Mouse (Mus musculus): ENCODE data around the gene Cpm. TPM values are rescaled to one million over a fixed set of nuclear protein-coding genes. Genes with fewer than 3 reads are reported as not detected.

Gene Cpm
- polyA plus RNA-seq, 1 experiment, result 6.6 TPM

DNA sequence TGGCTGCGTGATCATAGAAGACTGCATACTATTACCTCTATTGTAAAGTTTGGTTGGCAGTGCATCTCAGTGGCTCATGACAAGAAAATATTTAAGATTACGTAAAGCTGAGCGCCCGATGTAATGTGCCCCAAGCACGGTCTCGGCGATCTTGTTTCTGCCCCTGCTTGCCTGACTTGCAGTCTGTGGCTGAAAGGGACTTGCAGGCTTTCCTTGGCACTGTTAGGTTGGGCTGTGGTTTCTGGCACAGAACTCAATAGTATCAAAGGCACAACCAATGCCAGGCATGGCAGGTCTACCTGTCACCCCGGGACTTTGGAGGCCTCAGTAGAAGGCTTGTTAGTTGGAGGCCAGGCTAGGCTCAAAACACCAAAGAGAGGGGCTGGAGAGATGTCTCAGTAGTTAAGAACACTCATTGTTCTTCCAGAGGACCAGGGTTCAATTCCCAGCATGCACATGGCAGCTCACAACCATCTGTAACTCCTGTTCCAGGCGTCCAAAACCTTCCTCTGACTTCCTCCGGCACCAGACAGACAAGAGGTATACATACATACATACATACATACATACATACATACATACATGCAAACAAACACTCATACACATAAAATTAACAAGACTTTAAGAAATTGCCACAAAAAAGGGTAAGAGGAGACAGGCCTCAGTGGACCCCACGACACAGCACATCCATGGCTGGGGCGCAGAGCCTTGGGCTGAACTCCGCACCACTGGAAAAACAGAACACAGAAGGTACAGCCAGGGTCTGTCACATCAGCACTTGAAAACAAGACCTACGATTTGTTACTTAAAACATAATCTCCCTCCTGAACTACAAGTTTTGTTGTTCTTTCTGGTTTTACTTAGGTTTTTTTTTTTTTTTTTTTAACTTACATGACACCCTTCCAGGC lies 29.5 kb downstream of the Cpm start:
- no peak overlapping the region for H3K27ac ChIP-seq (ENCODE audit: insufficient read depth, low read length)
- no peak overlapping the region for H3K4me3 ChIP-seq (ENCODE audit: insufficient read depth, low read length)
- TF ChIP-seq CTCF (IDR thresholded peaks at IDR 0.05; ENCODE audit: extremely low read depth, insufficient read depth, low read length) (no peak), POLR2A (IDR thresholded peaks at IDR 0.05; ENCODE audit: extremely low read depth, insufficient read depth, low read length) (no peak)
- H3K4me1 ChIP-seq (ENCODE audit: control insufficient read depth, insufficient read depth, low read length), result no peaks in the 10 kb centered on the region

DNA sequence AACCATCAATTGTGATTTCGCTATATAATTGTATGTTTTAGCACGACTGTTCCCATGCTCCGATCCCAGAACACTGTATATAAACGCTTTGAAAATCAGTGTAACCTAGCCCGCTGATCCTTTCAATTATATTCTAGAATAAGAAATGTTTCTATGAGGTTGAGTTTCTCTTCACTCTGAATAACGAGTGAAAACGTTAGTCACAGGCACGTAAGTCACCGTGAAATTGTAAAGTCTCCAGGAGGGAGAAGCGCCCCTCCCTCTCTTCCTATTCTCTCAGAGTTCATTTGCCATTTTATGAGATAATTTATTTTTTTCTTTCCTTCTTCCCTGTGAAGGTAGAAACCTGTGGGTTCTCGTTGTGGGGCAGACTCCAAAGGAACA lies 30.1 kb downstream of the Cpm start:
- no peaks in the 10 kb centered on the region for H3K4me1 ChIP-seq (ENCODE audit: control insufficient read depth, insufficient read depth, low read length)

DNA sequence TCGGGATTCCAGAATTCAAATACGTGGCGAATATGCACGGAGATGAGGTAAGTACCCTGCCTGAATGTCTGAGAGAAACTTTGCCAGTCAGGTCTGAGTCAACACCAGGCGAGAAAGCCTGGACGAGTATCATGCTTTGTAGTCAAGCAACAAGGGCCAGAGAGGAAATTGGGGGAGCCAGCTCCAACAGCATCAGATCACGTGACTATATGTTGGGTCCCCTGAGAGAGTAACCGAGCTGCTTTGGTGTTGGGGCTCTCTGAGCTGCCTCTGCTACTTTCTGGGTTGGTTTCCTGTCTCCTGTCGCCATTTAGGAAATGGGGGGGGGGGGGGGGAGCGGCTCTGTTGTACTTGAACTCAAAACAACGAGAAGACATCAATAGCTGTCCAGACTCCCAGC lies 30.5 kb downstream of the Cpm start:
- Histone ChIP-seq H3K27ac (ENCODE audit: insufficient read depth, low read length) (no peak overlapping the region), H3K4me3 (ENCODE audit: insufficient read depth, low read length) (no peak overlapping the region), H3K4me1 (ENCODE audit: control insufficient read depth, insufficient read depth, low read length) (no peaks in the 10 kb centered on the region)
- TF ChIP-seq CTCF (IDR thresholded peaks at IDR 0.05; ENCODE audit: extremely low read depth, insufficient read depth, low read length), result no peak
- TF ChIP-seq POLR2A (IDR thresholded peaks at IDR 0.05; ENCODE audit: extremely low read depth, insufficient read depth, low read length), result no peak

More for the DNA sequence above, 30.1 kb downstream of the Cpm start:
- Histone ChIP-seq H3K4me3 (ENCODE audit: insufficient read depth, low read length) (no peak overlapping the region), H3K27ac (ENCODE audit: insufficient read depth, low read length) (no peak overlapping the region)
- no peak for TF ChIP-seq POLR2A (IDR thresholded peaks at IDR 0.05; ENCODE audit: extremely low read depth, insufficient read depth, low read length)
- no peak for TF ChIP-seq CTCF (IDR thresholded peaks at IDR 0.05; ENCODE audit: extremely low read depth, insufficient read depth, low read length)

DNA sequence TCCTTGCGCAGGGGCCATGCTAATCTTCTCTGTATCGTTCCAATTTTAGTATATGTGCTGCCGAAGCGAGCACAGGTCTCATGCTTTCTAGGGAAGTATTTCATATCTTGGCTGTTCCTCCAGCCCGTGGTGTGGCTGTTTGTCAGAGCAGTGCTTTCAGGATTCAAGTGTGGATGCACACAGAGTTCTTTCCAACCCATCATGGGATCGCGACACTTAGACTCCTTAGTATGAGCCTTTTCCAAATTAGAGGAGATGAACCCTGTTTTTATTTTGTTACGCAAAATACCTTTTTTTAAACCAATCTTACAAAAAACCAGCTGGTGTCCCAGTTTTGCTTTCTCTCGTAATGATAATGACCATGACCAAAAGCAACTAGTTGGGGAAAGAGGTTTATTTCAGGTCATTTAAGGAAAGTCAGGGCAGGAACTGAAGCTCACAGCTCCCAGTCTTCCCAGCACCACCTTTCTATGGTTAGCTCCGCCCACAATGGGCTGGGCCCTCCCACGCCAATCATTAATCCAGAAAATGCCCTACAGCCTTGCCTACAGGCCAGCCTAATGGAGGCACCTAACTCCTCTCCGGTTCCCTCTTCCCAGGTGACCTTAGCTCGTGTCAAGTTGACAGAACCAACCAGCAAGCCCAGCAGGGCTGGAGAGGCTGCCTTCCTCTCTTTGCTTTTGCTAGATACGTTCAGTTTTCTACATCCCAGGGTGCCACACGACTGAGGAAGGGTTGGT lies 33.2 kb downstream of the Cpm start:
- H3K4me3 ChIP-seq (ENCODE audit: insufficient read depth, low read length), result no peak overlapping the region

DNA sequence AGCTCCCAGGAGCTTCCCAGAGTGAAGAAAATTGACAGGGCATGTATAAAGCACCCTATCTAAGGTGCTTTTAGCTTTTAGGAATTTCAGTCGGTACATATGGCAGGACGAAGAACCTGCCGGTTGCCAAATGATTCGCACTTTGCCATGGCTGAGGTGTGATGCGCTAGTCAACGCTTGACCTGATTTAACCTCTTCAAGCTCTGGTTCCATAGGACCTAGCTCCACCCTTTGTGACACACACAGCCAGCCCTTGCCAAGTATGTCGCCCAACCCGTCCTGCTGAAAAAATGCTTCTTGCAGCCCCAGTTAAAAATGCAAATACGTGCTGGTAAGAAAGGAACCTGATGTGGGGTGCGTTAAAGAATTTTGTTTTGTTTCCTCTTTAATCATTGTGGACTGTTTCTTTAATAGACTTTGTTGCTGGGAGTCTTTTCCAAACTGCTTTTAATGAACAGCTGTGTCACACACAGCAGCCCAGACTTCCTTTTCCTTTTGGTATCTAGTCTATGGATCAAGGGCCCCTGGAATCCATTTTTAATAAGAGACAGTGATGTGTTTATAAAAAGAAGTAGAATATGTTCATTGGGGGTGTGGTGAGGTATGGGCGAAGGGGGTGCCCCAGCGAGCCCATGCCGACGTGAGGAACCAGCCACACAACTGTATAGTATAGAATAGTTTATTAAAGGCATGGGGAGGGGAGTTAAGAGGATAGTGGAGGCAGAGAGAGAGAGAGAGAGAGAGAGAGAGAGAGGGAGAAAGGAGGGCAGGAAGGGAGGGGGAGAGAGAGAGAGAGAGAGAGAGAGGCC lies 34.0 kb downstream of the Cpm start:
- TF ChIP-seq POLR2A (IDR thresholded peaks at IDR 0.05; ENCODE audit: extremely low read depth, insufficient read depth, low read length), result no peak
- no peak for TF ChIP-seq CTCF (IDR thresholded peaks at IDR 0.05; ENCODE audit: extremely low read depth, insufficient read depth, low read length)
- Histone ChIP-seq H3K27ac (ENCODE audit: insufficient read depth, low read length) (no peak overlapping the region), H3K4me3 (ENCODE audit: insufficient read depth, low read length) (no peak overlapping the region), H3K4me1 (ENCODE audit: control insufficient read depth, insufficient read depth, low read length) (no peaks in the 10 kb centered on the region)

More for the DNA sequence above, 33.2 kb downstream of the Cpm start:
- TF ChIP-seq CTCF (IDR thresholded peaks at IDR 0.05; ENCODE audit: extremely low read depth, insufficient read depth, low read length) (no peak), POLR2A (IDR thresholded peaks at IDR 0.05; ENCODE audit: extremely low read depth, insufficient read depth, low read length) (no peak)
- no peaks in the 10 kb centered on the region for H3K4me1 ChIP-seq (ENCODE audit: control insufficient read depth, insufficient read depth, low read length)
- H3K27ac ChIP-seq (ENCODE audit: insufficient read depth, low read length), result no peak overlapping the region

DNA sequence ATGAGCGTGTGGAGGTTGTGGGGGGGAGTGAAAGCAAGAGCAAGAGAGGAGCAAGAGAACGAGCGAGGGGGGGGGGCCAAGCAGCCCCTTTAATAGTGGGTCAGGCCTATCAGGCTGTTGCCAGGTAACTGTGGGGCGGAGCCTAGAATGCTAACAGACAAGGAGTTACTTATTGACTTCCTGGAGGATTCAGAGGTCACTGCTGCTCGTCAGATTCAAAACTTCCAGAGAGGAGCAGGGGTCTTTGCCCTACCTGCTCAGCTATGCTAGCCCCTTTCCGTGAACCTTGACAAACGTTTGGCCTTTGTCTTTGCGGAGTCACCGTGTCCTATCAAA lies 34.5 kb downstream of the Cpm start:
- TF ChIP-seq CTCF (IDR thresholded peaks at IDR 0.05; ENCODE audit: extremely low read depth, insufficient read depth, low read length) (no peak), POLR2A (IDR thresholded peaks at IDR 0.05; ENCODE audit: extremely low read depth, insufficient read depth, low read length) (no peak)
- no peak overlapping the region for H3K4me3 ChIP-seq (ENCODE audit: insufficient read depth, low read length)
- H3K27ac ChIP-seq (ENCODE audit: insufficient read depth, low read length), result no peak overlapping the region
- H3K4me1 ChIP-seq (ENCODE audit: control insufficient read depth, insufficient read depth, low read length), result no peaks in the 10 kb centered on the region

GRCm38 (mm10) chr10:117664208-117664925 lies 35.1 kb downstream of the Cpm start:
- Histone ChIP-seq H3K4me3 (ENCODE audit: insufficient read depth, low read length) (no peak overlapping the region), H3K4me1 (ENCODE audit: control insufficient read depth, insufficient read depth, low read length) (no peaks in the 10 kb centered on the region), H3K27ac (ENCODE audit: insufficient read depth, low read length) (no peak overlapping the region)
- TF ChIP-seq CTCF (IDR thresholded peaks at IDR 0.05; ENCODE audit: extremely low read depth, insufficient read depth, low read length) (no peak), POLR2A (IDR thresholded peaks at IDR 0.05; ENCODE audit: extremely low read depth, insufficient read depth, low read length) (no peak)

GRCm38 (mm10) chr10:117664926-117665209 lies 35.6 kb downstream of the Cpm start:
- TF ChIP-seq CTCF (IDR thresholded peaks at IDR 0.05; ENCODE audit: extremely low read depth, insufficient read depth, low read length) (no peak), POLR2A (IDR thresholded peaks at IDR 0.05; ENCODE audit: extremely low read depth, insufficient read depth, low read length) (no peak)
- Histone ChIP-seq H3K4me1 (ENCODE audit: control insufficient read depth, insufficient read depth, low read length) (no peaks in the 10 kb centered on the region), H3K27ac (ENCODE audit: insufficient read depth, low read length) (no peak overlapping the region), H3K4me3 (ENCODE audit: insufficient read depth, low read length) (no peak overlapping the region)
